Mouse (Mus musculus) gastrocnemius, adult 18-20 months (tissue): ENCODE data around the gene Arg2. TPM values are rescaled to one million over a fixed set of nuclear protein-coding genes. Genes with fewer than 3 reads are reported as not detected.

ENCODE experiments used
- DNase-seq: peaks from one replicate; pipeline ENCODE4 v3.0.0; 2021; ENCODE audit warnings: low spot score
- long read RNA-seq, 2 experiments: library from polyadenylated mRNA; stranded (forward); transcript quantifications; one replicate each; pipeline ENCODE4 v2.0.0; 2021
- total RNA-seq, 2 experiments: library from RNA; stranded (reverse); gene quantifications; 2 replicates each; pipeline ENCODE4 v1.2.3; 2021

The Arg2 gene
- total RNA-seq: not detected
- long read RNA-seq, experiment 1: 0 reads
- long read RNA-seq, experiment 2: 0 reads

GRCm38 (mm10) chr12:79130299-79131177 is at the start of gene Arg2:
Gene Arg2 (plus strand): TSS chr12:79130777.
- peak; percentile 29 for DNase-seq

- peak; percentile 77 for DNase-seq
Observed at GRCm38 (mm10) chr12:79089182-79089812, 41.3 kb upstream of the Arg2 start, which contains the start of gene Pigh. Gene Pigh (minus strand): TSS chr12:79089651.

- DNase-seq: peak; percentile 65
Observed at GRCm38 (mm10) chr12:79092569-79092968, 38.0 kb upstream of the Arg2 start.

- DNase-seq: peak; percentile 20
Observed at GRCm38 (mm10) chr12:79097106-79097752, 33.3 kb upstream of the Arg2 start.

- no peak for DNase-seq
Observed at GRCm38 (mm10) chr12:79103773-79104172, 26.8 kb upstream of the Arg2 start.

- DNase-seq: no peak
Observed at GRCm38 (mm10) chr12:79104544-79104943, 26.0 kb upstream of the Arg2 start.

GRCm38 (mm10) chr12:79105312-79105711 is 25.3 kb upstream of the Arg2 start:
- no peak for DNase-seq

- no peak for DNase-seq
Observed at GRCm38 (mm10) chr12:79118991-79119390, 11.6 kb upstream of the Arg2 start.

GRCm38 (mm10) chr12:79122820-79123219 is 7.8 kb upstream of the Arg2 start:
- no peak for DNase-seq

- no peak for DNase-seq
Observed at GRCm38 (mm10) chr12:79131178-79131675, 650 bp downstream of the Arg2 start.

- no peak for DNase-seq
Observed at GRCm38 (mm10) chr12:79131706-79132460, 1.3 kb downstream of the Arg2 start.

GRCm38 (mm10) chr12:79134676-79135075 is 4.1 kb downstream of the Arg2 start:
- no peak for DNase-seq

- no peak for DNase-seq
Observed at GRCm38 (mm10) chr12:79135105-79135504, 4.5 kb downstream of the Arg2 start.

- DNase-seq: no peak
Observed at GRCm38 (mm10) chr12:79136949-79137348, 6.4 kb downstream of the Arg2 start.

GRCm38 (mm10) chr12:79138999-79139398 is 8.4 kb downstream of the Arg2 start:
- DNase-seq: no peak

- DNase-seq: no peak
Observed at GRCm38 (mm10) chr12:79139417-79139816, 8.8 kb downstream of the Arg2 start.

- no peak for DNase-seq
Observed at GRCm38 (mm10) chr12:79140811-79141210, 10.2 kb downstream of the Arg2 start.

GRCm38 (mm10) chr12:79141384-79141783 is 10.8 kb downstream of the Arg2 start:
- no peak for DNase-seq

GRCm38 (mm10) chr12:79149653-79150052 is 19.1 kb downstream of the Arg2 start:
- DNase-seq: no peak

GRCm38 (mm10) chr12:79162876-79163275 is 32.3 kb downstream of the Arg2 start:
- no peak for DNase-seq

- no peak for DNase-seq
Observed at GRCm38 (mm10) chr12:79169173-79169572, 38.6 kb downstream of the Arg2 start.
